Mouse (Mus musculus): ENCODE measurements around the gene Gipc3. TPM values are rescaled to one million over a fixed set of nuclear protein-coding genes. Genes with fewer than 3 reads are reported as not detected.
A peak's percentile ranks its signal among the peaks of the same experiment; 100 is the strongest.

The Gipc3 gene
- polyA plus RNA-seq, 1 experiment from 2014 or later, result 0.10 TPM

DNA sequence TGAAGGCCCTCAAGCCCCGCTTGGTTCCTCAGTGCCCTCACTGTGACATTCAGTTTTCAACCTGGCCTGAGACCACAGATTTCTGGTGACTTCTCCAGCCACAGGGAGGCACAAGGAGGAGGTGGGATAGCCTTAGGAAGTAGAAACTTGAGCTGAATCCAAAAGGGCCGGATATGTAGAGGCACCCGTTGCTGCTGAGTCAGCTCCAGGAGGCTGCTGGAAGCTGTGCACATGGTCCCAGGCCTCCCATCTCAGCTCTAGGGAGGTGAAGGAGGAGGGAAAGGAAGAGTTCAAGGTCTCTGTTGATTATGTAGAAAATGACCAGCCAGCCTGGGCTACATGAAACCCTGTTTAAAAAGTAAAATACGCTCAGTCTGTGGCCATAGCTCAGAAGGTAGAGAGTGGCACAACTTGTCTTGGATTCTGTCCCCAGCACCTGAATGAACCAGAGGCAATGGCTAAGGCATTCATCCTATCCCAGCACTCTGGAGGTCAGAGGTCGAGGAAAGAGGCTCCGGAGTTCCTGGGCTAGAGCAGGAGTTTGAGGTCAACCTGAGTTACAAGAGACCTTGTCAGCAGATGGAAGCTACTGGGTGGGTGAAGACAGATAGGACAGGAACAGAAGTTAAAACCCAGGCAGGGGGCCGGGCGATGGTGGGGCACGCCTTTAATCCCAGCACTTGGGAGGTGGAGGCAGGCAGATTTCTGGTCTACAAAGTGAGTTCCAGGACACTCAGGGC lies 11.8 kb upstream of the Gipc3 start:
- peaks cover 25% of the 10 kb centered on the region for H3K4me1 ChIP-seq (replicated peaks; ENCODE audit: control insufficient read depth, insufficient read depth, low read length)
- H3K4me2 ChIP-seq (ENCODE audit: low read depth, low read length), result no peak overlapping the region
- H3K27me3 ChIP-seq (ENCODE audit: control insufficient read depth, insufficient read depth, low read depth, low read length), result no peaks in the 10 kb centered on the region
- no peak overlapping the region for H3K9ac ChIP-seq (ENCODE audit: low read length)
- WGBS, result 62% methylated on average over 9 of the region's 9 CpGs
- no peaks in the 10 kb centered on the region for H3K9me3 ChIP-seq (ENCODE audit: control insufficient read depth, low read length)
- no peaks in the 10 kb centered on the region for H3K36me3 ChIP-seq (ENCODE audit: control insufficient read depth, insufficient read depth, low read length)
- H3K4me3 ChIP-seq (ENCODE audit: low read length), result no peak overlapping the region
- no peak for ATAC-seq (ENCODE audit: low read depth)
- no peak overlapping the region for H3K27ac ChIP-seq (ENCODE audit: low read length)

DNA sequence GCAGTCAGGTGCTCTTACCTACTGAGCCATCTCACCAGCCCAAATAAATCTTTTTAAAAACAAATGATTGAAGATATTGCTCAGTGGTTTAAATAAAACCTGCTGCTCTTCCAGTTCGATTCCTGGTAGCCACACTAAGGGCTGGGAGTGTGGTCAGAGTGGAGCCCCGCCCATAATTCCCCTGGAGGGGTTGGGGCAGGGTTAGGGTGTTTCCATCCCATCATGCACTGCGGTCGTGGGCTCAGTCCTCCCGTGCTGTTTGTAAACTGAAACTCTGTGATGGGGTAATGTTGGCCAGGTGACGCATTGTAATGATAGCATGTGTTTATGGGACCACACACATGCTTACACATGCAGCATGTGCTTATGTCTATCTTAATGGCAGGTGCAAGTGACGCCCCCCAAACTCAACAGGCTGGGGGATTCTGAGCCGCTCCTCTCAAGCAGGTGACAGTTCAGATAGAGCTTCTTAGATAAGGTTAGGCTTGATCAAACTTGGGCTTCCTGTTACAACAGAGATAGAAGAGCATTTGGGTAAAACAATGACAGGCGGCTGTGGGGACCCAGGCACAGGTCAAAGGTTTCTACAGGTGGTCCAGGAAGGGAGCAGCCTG lies 8.7 kb upstream of the Gipc3 start:
- H3K4me2 ChIP-seq (ENCODE audit: low read depth, low read length), result no peak overlapping the region
- WGBS, result 19% methylated on average over 9 of the region's 9 CpGs
- no peaks in the 10 kb centered on the region; the same call in 1 of the 2 replicates for H3K27me3 ChIP-seq (ENCODE audit: control insufficient read depth, insufficient read depth, low read depth, low read length)
- peaks cover 29% of the 10 kb centered on the region for H3K4me1 ChIP-seq (replicated peaks; ENCODE audit: control insufficient read depth, insufficient read depth, low read length)
- no peaks in the 10 kb centered on the region for H3K9me3 ChIP-seq (ENCODE audit: control insufficient read depth, low read length)
- ATAC-seq (ENCODE audit: low read depth), result no peak
- H3K4me3 ChIP-seq (ENCODE audit: low read length), result no peak overlapping the region
- H3K27ac ChIP-seq (ENCODE audit: low read length), result no peak overlapping the region
- no peak overlapping the region; the same call in 1 of the 2 replicates for H3K9ac ChIP-seq (ENCODE audit: low read length)
- H3K36me3 ChIP-seq (ENCODE audit: control insufficient read depth, insufficient read depth, low read length), result peaks cover 7% of the 10 kb centered on the region

DNA sequence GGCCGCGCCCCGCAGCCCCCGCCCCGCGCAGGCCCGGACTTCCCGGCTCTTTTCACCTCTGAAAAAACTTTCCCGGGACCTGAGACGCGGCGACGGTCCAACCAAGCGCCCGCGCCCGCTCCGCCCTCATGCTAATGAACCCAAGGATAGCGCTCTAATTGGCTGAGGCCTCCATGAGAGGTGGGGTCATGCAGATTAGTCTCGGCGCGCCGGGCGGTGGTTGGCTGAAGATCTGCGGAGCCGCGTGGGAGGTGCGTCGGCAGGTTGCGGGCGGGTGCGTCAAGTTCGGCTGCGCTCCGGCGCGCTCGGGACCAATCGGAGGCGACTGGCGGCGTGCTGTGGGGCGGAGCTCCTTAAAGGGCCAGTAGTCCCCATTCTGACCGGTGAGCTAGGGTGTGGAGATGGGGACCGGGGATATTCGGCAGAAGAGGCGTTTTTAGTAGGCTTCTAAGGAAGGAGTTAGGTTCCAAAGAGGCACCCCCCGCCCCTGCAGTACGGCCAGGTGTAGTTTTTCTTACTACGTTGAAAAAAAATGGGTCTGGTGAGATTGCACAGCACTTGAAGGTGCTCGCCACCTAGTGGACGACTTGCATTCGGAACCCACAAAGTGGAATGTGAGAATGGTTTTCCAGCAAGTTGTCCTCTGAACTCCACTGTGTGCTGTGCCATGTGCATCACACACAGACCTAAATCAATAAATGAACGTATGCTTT lies 7.4 kb upstream of the Gipc3 start, which contains the start of gene Hmg20b:
Gene Hmg20b, minus strand, starts transcription at position 130 of the 713 bp plus-strand sequence.
- Histone ChIP-seq H3K9me3 (ENCODE audit: control insufficient read depth, low read length) (no peaks in the 10 kb centered on the region), H3K4me2 (ENCODE audit: low read depth, low read length) (peak within 1 kb of the TSS; percentile 88), H3K36me3 (ENCODE audit: control insufficient read depth, insufficient read depth, low read length) (peaks cover 9% of the 10 kb centered on the region), H3K4me1 (replicated peaks; ENCODE audit: control insufficient read depth, insufficient read depth, low read length) (peaks cover 36% of the 10 kb centered on the region), H3K9ac (ENCODE audit: low read length) (peak within 1 kb of the TSS; percentile 80), H3K27ac (ENCODE audit: low read length) (peak within 1 kb of the TSS; percentile 61), H3K4me3 (ENCODE audit: low read length) (peak within 1 kb of the TSS; percentile 84), H3K27me3 (ENCODE audit: control insufficient read depth, insufficient read depth, low read depth, low read length) (no peaks in the 10 kb centered on the region; the same call in 1 of the 2 replicates)
- under 1% methylated on average over 54 of the region's 54 CpGs for WGBS
- ATAC-seq (ENCODE audit: low read depth), result peak; percentile 97

DNA sequence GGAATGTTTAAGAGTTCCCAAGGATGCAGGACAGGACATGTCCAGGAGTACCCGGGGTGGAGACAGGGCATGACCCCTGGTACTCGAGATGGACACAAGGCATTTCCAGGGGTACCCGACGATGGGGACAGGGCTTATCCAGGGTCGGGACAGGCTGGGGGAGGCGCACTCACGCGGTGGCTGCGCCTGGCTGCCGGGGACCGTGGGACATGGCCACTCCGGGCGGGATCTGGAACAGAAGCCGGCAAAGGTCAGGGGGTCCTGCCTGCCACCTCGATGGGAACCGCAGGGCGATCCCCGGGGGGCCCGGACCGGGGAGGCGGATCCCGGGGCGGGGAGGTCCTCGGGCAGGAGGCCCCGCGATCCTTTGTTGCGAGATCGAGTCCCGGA lies 6.9 kb upstream of the Gipc3 start:
- no peak; the same call in 1 of the 2 replicates for ATAC-seq (ENCODE audit: low read depth)
- H3K4me1 ChIP-seq (replicated peaks; ENCODE audit: control insufficient read depth, insufficient read depth, low read length), result peaks cover 36% of the 10 kb centered on the region

DNA sequence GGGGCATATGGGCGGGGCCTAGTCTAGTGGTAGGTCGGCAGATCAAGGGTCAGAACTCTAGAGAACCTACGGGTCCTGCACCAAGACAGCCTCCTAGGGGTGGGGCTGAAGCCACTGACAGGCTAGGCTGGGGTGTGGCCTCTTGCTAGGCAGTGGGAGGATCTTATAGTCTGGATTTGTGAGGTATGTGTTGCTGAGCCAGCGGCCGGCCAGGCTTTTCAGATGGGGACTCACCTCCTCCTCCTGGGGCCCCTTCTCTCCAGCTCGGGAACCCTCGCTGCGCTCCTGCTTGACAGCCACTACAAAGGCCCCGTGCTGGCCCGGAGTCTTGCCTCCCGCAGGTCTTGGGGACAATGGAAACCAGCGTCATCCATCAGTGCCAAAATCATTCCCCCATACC lies 6.1 kb upstream of the Gipc3 start:
- no peak for ATAC-seq (ENCODE audit: low read depth)

More for the DNA sequence above, 6.9 kb upstream of the Gipc3 start:
- 1% methylated on average over 28 of the region's 29 CpGs for WGBS
- H3K36me3 ChIP-seq (ENCODE audit: control insufficient read depth, insufficient read depth, low read length), result peaks cover 9% of the 10 kb centered on the region
- H3K9ac ChIP-seq (ENCODE audit: low read length), result peak overlapping the region; percentile 80
- H3K27ac ChIP-seq (ENCODE audit: low read length), result peak overlapping the region; percentile 61
- peaks cover under 1% of the 10 kb centered on the region for H3K27me3 ChIP-seq (ENCODE audit: control insufficient read depth, insufficient read depth, low read depth, low read length)
- peak overlapping the region; percentile 84 for H3K4me3 ChIP-seq (ENCODE audit: low read length)
- H3K4me2 ChIP-seq (ENCODE audit: low read depth, low read length), result peak overlapping the region; percentile 88
- H3K9me3 ChIP-seq (ENCODE audit: control insufficient read depth, low read length), result no peaks in the 10 kb centered on the region

DNA sequence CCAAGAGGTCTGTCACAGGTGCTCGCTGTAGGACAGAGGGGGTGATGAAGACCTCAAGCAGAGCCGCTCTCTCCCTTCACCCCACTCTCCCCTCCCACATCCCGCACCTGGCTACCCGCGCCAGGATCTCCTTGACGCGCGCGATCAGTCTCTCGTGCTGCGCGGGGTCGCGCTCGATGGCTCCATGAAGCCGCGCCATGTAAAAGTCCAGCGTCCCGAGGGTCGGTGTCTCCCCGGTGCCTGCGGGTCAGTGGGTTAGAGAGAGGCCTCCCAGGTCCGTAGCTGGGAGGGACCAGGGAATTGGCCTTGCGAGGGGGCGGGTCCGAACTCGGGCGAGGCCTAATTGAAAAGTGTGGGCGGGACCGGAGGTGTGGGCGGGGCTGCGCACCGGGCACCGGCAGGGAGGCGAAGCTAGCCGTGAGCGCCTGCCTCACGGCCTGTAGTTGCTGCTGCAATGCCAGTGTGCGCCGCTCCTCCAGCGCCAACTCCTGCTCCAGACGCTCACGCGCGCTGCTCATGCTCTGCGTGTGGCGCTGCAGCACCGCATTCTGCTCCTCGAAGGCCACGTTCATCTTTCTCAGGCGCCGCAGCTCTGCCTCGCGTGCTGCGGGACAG lies 3.5 kb upstream of the Gipc3 start:
- ATAC-seq (ENCODE audit: low read depth), result peak; percentile 16
- peaks cover 32% of the 10 kb centered on the region for H3K27me3 ChIP-seq (ENCODE audit: control insufficient read depth, insufficient read depth, low read depth, low read length)
- peaks cover 41% of the 10 kb centered on the region for H3K4me1 ChIP-seq (replicated peaks; ENCODE audit: control insufficient read depth, insufficient read depth, low read length)
- peak overlapping the region; percentile 39 for H3K4me3 ChIP-seq (ENCODE audit: low read length)
- no peaks in the 10 kb centered on the region for H3K9me3 ChIP-seq (ENCODE audit: control insufficient read depth, low read length)
- WGBS, result 10% methylated on average over 55 of the region's 55 CpGs
- H3K36me3 ChIP-seq (ENCODE audit: control insufficient read depth, insufficient read depth, low read length), result peaks cover 9% of the 10 kb centered on the region
- peak overlapping the region; percentile 59 for H3K9ac ChIP-seq (ENCODE audit: low read length)
- H3K4me2 ChIP-seq (ENCODE audit: low read depth, low read length), result peak overlapping the region; percentile 63
- peak overlapping the region; percentile 41 for H3K27ac ChIP-seq (ENCODE audit: low read length)

More for the DNA sequence above, 6.1 kb upstream of the Gipc3 start:
- Histone ChIP-seq H3K36me3 (ENCODE audit: control insufficient read depth, insufficient read depth, low read length) (peaks cover 9% of the 10 kb centered on the region), H3K9me3 (ENCODE audit: control insufficient read depth, low read length) (no peaks in the 10 kb centered on the region), H3K4me1 (replicated peaks; ENCODE audit: control insufficient read depth, insufficient read depth, low read length) (peaks cover 36% of the 10 kb centered on the region), H3K27ac (ENCODE audit: low read length) (peak overlapping the region; percentile 61; the same call in 1 of the 2 replicates), H3K9ac (ENCODE audit: low read length) (peak overlapping the region; percentile 80), H3K27me3 (ENCODE audit: control insufficient read depth, insufficient read depth, low read depth, low read length) (peaks cover 8% of the 10 kb centered on the region), H3K4me2 (ENCODE audit: low read depth, low read length) (peak overlapping the region; percentile 88), H3K4me3 (ENCODE audit: low read length) (peak overlapping the region; percentile 84)
- 9% methylated on average over 12 of the region's 12 CpGs for WGBS

DNA sequence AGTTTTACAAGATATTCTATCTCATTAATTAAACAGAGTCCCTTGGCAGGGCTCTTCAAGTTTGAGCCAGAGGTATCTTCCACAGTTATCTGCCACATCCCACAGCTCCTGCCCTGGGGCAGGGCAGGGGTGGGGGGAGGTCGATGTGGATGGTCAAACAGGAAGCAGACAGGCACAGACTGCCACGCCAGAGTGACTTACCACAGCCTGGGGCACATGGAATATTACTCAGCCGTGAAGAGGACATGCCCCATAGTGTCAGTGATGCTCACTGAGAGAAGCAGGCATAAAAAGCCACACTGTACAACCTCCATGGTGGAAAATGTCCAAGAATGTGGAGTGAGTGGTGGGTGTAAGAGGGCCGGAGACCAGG lies 2.1 kb upstream of the Gipc3 start:
- peaks cover 34% of the 10 kb centered on the region for H3K4me1 ChIP-seq (replicated peaks; ENCODE audit: control insufficient read depth, insufficient read depth, low read length)
- 82% methylated on average over 4 of the region's 4 CpGs for WGBS

DNA sequence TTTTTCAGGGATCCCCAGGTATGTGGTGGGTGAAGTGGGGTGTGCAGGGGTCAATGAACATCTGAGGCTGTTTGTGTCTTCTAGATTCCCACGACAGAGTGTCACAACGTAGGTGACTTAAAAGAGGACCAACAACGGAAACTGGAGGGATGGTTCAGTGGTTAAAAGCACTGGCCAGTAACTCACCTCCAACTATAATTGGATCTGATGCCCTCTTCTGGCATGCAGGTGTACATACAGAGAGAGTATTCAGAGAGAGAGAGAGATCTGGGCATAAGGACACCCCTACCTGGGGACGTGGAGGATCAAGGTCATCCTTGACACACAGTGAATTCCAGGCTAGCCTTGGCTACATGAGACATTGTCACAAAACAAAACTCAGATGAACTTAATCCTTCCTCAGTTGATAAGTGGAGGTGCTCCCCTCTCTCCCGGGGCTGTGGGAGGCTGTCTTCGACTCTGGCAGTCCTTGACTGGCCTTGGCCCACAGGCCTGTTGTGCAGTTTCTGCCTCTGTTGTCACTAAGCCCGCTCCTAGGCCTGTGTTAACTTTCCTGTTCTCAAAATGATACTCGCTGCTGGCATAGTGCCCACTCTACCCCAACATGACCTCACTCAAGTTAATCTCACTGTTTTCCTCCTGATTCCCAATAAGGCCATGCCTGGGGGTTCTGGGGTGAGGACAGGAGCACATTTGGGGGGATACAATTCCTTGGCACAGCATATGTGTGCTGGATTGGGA lies 1.5 kb upstream of the Gipc3 start:
- peaks cover 9% of the 10 kb centered on the region for H3K36me3 ChIP-seq (ENCODE audit: control insufficient read depth, insufficient read depth, low read length)
- no peak overlapping the region for H3K4me2 ChIP-seq (ENCODE audit: low read depth, low read length)
- no peak for ATAC-seq (ENCODE audit: low read depth)
- 41% methylated on average over 8 of the region's 8 CpGs for WGBS
- peaks cover 36% of the 10 kb centered on the region for H3K27me3 ChIP-seq (ENCODE audit: control insufficient read depth, insufficient read depth, low read depth, low read length)
- peaks cover 33% of the 10 kb centered on the region for H3K4me1 ChIP-seq (replicated peaks; ENCODE audit: control insufficient read depth, insufficient read depth, low read length)
- no peak overlapping the region for H3K27ac ChIP-seq (ENCODE audit: low read length)
- H3K4me3 ChIP-seq (ENCODE audit: low read length), result no peak overlapping the region
- no peak overlapping the region for H3K9ac ChIP-seq (ENCODE audit: low read length)
- no peaks in the 10 kb centered on the region for H3K9me3 ChIP-seq (ENCODE audit: control insufficient read depth, low read length)

More for the DNA sequence above, 2.1 kb upstream of the Gipc3 start:
- Histone ChIP-seq H3K4me2 (ENCODE audit: low read depth, low read length) (no peak overlapping the region), H3K9me3 (ENCODE audit: control insufficient read depth, low read length) (no peaks in the 10 kb centered on the region), H3K27me3 (ENCODE audit: control insufficient read depth, insufficient read depth, low read depth, low read length) (peaks cover 36% of the 10 kb centered on the region), H3K4me3 (ENCODE audit: low read length) (no peak overlapping the region), H3K36me3 (ENCODE audit: control insufficient read depth, insufficient read depth, low read length) (peaks cover 9% of the 10 kb centered on the region), H3K27ac (ENCODE audit: low read length) (no peak overlapping the region), H3K9ac (ENCODE audit: low read length) (no peak overlapping the region)
- no peak for ATAC-seq (ENCODE audit: low read depth)

Data from lung, embryonic 16.5 days (tissue).